Mouse (Mus musculus) lung, postnatal 25 days (tissue): ENCODE measurements at regions not wholly inside any gene's neighbourhood (a gene's known extent, or its start where the extent isn't known, plus 50 kb on each side); places are given as distances from the start of the nearest gene placed in this dataset.
A peak's percentile ranks its signal among the peaks of the same experiment; 100 is the strongest.

Source experiments
- DNase-seq: peaks from one replicate; pipeline ENCODE4 v3.0.0; 2022; ENCODE audit warnings: low spot score

DNA sequence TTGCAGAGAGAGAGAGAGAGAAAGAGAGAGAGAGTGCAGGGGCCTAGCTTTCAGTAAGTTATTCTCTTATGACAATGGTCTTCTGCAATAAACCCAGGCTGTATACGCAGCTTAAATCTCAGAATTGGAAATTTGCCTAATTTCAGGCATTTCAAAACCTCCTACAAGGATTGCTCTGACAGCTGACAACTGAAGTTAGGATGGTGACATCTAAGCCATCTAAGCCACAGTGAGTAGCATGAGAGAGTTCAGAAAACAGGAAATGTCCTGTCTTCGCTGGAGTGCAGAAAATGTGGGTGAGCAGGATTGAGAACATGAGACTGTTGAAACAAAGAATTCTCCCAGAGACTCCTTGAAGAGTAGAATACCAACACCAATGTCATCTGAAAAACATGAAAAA, 56.8 kb downstream of the Fam110c start:
- no peak for DNase-seq

DNA sequence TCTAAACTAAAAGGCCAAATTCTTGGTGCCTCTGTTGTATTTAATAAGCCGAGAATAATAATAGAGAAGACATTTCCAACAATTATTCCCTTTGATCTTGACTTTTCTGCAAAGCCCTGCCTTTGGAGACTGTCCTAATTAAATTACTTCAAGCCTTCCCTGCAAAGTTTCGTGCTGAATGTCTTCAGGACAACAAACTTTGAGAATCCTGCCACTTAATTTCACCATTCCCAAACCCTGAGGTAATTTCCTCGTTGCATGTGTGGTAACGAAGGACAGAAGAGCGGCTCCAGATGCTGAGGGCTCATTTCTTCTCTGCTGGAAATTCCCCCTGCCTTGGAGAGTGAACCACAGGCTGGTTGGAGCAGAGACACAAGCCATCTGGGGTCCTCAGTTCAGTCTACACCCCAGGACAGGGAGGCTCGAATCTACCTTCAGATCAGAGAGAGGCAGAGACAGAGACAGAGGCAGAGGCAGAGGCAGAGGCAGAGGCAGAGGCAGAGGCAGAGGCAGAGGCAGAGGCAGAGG, 60.9 kb downstream of the Fam110c start:
- no peak for DNase-seq

- DNase-seq, result no peak
These were observed 62.7 kb downstream of the Fam110c start for GRCm38 (mm10) chr12:31136364-31136763.

- no peak for DNase-seq
These were observed 63.2 kb downstream of the Fam110c start for GRCm38 (mm10) chr12:31136911-31137310.

DNA sequence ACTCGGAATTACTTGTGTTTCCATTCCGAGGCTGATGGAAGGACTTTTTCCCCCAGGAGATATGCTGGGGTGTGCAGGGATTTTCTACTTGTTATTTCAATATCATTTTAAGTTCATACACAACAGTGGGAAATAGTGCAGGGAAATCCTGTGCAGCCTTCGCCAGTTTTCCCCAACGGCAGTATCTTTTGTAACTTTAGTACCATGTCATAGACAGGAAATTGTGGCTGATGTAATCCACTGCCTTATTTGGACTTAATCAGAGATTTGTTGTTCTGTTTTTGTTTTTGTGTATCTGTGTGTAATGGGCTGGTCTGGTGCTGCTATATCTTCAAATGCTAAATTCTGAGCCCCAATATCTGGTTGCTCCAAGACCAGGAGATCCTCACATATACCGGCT, 63.8 kb downstream of the Fam110c start:
- no peak for DNase-seq

DNA sequence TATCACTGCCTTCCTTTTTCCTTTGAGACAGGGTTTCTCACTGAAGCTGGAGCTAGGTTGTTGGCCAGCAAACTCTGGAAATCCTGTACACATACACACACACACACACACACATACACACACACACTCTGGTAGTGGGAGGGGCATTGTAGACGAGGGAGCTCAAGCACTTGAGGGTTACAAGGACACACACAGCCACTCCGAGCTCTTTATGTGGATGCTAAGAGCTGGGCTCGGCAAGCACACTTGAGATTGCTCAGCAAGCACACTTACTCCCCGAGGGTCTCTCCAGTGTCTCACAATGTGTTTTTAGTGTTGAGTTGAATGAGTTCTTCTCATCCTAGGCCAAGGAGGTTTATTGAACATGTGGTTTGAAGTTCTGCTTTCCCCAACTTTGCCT, 66.2 kb downstream of the Fam110c start:
- DNase-seq, result peak; percentile 67

DNA sequence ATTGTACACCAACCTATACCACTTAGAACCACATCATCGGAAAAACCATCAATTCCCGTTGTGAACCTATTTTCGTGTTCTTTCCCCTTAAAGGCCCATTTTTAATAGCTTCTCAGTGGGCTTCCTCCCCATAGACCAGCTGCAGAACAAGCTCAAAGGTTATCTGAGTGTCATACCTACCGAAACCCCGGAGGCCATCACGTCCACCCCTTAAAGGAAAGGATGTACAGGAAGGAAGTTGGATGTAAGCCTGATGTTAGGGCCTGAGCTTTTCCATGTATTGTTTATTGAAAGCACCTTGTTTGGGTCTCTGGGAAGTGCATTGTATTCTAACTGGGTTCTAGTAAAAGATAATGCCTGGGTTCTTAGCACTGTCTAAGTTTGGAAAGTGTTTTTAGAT, 69.6 kb downstream of the Fam110c start:
- DNase-seq, result no peak

DNA sequence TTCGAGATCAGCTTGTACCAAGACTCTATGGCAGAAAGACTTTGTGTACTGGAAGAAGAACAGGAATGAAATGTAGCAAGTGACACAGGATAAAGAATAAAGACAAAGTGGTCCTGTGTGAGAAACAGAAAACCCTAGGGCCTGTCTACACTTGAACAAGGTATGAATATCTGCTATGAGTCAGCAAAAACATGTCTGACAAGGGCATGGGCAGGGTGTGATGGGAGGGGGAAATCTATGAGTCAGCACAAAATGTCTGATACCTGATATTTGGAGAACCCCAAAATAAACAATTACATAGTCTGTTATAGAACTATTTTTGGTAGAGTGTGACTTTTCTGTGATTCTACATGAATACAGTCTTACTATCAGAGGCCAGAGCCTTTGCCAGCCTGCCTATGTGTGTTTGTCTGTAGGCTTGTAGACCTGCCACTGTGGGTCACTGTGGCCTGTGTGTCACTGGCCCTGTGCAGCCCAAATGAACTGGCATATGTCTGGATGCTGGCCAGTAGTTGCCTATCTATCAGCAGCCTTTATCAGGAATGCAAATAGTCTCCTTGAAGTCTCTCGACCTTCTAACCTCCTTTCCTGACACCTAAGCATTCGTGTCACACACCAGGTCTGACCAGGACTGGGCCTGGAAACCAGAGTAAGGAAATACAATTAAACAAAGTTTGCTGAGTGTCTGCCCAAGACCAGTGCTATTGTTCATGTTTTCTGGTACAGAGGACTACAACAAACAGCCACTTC, 71.5 kb downstream of the Fam110c start:
- no peak for DNase-seq

- DNase-seq, result no peak
These were observed 75.0 kb downstream of the Fam110c start for GRCm38 (mm10) chr12:31148417-31149356.

DNA sequence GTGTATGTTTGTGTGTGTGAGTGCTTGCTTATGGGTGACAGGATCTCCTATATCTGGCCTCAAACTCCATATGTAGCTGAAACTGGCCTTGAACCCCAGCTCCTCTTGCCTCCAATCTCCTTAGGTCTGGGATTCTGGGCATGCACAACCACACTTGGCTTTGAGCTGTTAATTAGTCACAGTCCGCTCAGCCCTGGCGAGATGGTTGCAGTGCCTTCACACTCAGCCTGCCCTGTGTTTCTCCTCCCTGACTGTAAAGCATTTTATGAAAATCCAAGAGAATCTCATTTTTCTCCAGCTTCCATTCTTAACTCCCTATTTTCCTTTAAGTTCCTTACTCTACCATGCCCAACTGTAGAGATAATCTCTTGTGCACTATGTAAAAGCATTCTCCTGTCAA, 80.1 kb downstream of the Fam110c start:
- DNase-seq, result no peak

DNA sequence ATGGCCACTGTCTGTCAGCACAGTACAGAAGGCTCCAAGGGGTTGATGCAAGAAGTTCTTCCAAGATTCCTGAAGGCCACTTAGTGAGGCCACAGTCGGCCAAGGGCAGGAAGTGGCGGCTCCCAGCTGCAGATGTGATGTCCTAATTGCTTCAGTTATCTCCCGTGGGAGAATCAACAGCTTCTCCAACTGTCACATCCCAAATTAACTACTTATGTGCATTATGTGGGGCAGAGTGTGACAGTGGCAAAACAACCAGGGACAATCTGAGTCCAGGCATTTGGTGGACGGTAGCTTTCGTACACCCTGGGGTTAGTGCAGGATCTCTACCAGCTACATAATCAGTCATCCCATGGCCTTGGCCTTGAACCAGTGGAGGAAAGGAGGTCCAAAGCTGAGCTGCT, 80.9 kb downstream of the Fam110c start:
- no peak for DNase-seq

- DNase-seq, result no peak
These were observed 82.6 kb downstream of the Fam110c start for GRCm38 (mm10) chr12:31156154-31156720.

- DNase-seq, result no peak
These were observed 83.1 kb upstream of the Gm6993 start for GRCm38 (mm10) chr12:31157453-31157852.

GRCm38 (mm10) chr12:31157890-31158289, 82.7 kb upstream of the Gm6993 start:
- DNase-seq, result no peak

DNA sequence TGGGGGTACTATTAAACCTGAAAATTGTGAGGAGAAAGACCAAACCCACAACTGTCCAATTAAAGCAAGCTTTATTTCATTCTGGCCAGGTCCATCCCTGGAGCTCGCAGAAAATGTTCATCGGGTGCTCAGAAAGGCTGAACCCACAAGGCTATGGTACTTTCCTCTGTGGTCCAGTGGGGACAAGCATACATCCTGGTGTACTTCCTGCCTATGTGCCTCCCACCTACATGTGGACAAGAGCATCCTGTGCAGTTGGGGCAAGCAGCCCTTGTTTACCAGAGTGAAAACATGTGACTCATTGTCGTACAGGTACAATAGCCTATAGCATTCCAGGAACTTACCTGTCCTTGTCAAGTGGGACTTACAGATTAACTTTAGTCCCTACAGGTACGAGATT, 81.7 kb upstream of the Gm6993 start:
- DNase-seq, result no peak

- no peak for DNase-seq
These were observed 81.2 kb upstream of the Gm6993 start for GRCm38 (mm10) chr12:31159378-31159777.

DNA sequence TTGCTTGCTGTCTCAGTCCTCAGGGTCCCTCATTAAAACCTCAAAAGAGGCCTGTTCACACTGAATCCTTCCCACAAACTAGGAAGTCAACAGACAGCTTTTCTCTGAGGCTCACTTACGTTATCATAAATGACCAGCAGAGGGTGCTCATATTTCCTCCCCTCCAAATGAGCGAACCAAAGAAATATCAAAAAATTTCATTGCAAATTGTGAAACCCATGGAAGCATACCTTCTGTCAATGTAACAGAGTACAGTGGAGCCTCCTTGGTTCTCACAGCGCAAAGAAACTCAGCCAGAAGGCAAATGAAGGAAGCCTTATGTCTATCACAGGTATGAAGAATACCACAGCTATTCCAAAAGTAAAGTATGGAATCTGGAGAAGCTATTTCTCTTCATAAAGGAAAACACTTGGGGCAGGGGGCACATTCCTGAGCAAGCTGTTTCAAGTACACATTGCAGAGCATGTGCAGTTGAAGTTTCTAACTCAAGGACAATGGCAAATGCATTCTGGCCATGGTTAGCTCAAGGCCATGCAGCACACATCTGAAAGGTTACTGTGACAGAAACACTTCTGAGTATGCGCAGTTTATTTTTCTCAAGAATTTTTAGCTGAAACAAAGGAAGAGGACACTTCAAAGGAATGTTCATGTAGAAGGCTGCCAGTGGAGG, 72.2 kb upstream of the Gm6993 start:
- peak; percentile 51 for DNase-seq

GRCm38 (mm10) chr12:31170111-31170510, 70.5 kb upstream of the Gm6993 start:
- peak; percentile 22 for DNase-seq

GRCm38 (mm10) chr12:31170546-31171160, 69.9 kb upstream of the Gm6993 start:
- DNase-seq, result peak; percentile 66

GRCm38 (mm10) chr12:31171992-31172391, 68.6 kb upstream of the Gm6993 start:
- no peak for DNase-seq

DNA sequence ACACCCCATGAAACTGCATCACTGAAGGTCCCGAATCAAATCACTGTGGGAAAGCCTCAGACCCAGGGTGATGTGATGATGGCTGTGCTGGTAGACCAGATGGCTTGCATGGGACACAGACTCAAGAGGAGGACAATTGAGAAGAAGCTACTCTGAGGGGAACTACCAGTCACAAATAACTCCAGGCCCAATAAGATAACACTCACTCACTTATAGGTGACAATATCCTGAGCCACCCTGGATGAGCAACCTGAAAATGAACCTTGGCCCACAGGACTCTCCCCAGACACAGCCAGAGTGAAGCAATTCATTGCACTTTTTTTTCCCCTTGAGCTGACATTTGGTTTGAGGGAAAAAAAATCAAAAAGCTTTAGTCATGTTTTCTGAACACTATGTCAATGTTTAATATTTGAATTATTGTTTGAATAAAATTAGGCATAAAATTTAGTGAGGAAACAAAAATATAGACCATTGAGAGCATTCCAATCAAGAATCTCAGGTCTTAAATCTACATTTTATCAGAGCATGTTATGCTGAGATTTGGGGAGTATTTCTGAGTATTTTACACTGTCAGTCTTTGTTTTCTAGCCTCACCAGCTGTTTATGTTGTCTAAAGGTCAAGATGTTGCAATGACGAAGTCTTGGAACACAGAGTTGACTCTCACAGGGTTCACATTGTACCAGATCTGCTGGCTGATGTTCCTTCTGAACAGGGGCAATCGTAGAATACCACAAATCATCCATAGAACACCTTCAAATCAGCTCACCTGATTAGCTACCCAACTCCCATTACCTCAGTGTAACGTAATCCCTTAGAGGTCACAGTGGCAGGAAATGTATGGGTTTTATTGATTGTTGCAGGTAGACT, 67.9 kb upstream of the Gm6993 start:
- DNase-seq, result peak; percentile 35
